Mouse (Mus musculus) gastrocnemius, postnatal 36 days (tissue): ENCODE measurements around the gene Hap1. TPM values are rescaled to one million over a fixed set of nuclear protein-coding genes. Genes with fewer than 3 reads are reported as not detected.

Source experiments
- DNase-seq, 2 experiments: peaks; one replicate each; pipeline ENCODE4 v3.0.0; 2022
- intact Hi-C: fragments of 180-260 bp; cut with DNase I; formaldehyde crosslinking; loops from one replicate; pipeline ENCODE4 v1.15.1; 2025
- long read RNA-seq, 2 experiments: library from polyadenylated mRNA; stranded (forward); transcript quantifications; one replicate each; pipeline ENCODE4 v2.0.0; 2021
- total RNA-seq, 2 experiments: library from RNA; stranded (reverse); gene quantifications; 2 replicates each; pipeline ENCODE4 v1.2.3; 2021

Gene Hap1
- under 1 TPM in 1 of 2 experiments, not detected in 1; 0.23 TPM for total RNA-seq
- long read RNA-seq, experiment 1 = 0 reads
- long read RNA-seq, experiment 2 = 0 reads

DNA sequence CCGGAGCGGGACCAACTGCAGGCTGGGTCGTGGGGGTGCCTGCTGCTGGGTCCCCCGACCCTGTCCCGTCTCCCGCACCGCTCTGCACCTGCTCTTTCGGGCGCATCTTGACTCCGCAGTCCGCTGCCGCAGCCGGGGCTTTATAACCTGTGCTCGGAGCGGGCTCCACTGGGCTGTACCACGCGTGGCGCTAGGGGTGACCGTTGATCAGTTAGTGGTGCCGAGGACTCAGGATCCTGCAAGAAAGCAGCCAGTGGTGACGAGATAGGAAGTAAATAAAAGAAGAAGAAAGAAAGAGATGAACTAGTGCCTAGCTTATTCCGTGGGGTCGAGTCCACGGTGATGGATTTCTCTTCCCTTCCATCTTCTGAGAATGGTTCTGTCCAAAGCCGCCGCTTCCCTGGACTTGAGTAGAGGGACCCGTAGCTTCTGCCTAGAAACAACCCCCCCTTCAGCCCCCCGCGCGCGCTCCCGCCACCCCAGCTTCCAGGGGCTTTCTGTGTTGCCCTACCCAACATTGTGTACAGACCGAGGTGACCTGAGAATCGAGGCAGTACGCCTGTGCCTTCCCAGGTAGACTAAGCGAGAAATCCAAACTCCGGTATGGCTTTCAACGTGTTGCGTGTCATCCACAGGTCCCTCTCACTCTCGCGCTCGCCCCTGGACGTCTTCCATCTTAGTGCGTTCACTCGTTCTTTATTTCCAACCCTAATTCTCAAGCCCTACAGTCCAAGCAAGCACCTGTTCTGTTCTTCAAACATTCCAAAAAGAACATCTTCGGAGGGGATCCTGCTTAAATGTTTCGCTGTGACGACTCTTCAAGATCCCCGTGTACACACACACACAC lies at the start of gene Hap1:
Hap1 (minus strand) TSS at position 157 of the 847 bp plus-strand sequence.
- intact Hi-C loops = no loop called here
- DNase-seq = peak in 1 of 2 experiments; percentile 65

GRCm38 (mm10) chr11:100404456-100405074 lies 48.6 kb upstream of the Hap1 start:
- intact Hi-C loops = no loop called here
- no peak for DNase-seq

DNA sequence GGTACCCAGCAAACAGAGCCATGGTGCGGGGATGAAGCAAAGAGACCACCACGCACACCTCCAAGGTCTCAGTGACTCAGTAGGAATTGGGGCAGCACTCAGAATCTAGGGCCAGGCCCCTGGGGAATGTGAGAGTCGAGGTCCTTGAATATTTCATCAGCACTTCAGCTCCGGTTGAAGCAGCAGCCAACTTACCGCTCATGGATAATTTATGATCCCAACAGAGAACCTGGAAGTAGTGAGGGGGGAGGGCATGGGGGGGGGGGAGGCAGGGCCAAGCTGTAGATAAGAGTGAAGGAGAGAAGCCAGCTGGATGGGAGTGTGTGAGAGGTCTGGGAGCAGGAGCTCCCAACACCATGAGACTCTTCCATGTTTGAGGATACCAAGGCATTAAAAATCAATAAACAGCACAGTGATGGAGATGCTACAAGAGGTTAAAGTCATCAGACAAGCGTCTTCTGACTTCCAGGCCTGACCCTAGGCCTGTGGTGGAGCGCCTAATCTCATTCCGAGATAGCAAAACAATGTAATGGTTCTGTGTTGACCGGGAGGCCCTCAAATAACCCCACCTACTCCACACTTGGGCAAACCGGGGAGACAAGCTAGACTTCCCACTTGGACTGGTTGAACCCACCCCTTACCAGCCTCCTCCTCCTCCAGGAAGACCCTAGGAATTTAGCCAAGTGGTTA lies 47.7 kb upstream of the Hap1 start:
- DNase-seq = no peak
- intact Hi-C loops = no loop called here

DNA sequence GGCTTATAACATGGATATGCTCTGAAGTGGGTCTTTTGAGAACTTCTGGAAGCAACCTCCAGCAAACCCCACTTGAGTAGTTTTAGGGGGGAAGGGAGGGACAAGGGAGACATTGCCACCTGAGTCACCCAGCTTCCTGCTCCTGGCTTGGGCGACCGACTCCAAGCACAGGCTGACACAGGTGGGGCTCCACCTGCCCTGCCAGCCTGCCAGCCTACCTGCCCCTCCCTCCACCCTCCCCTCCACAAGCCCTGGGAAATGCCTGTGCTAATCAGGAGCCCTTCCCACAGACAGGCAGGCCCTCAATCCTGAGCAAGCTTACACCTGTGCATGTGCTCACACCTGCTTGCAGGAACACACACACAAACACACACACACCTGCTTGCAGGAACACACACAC lies 46.8 kb upstream of the Hap1 start:
- intact Hi-C loops = no loop called here
- DNase-seq = no peak

GRCm38 (mm10) chr11:100402240-100402639 lies 46.3 kb upstream of the Hap1 start:
- intact Hi-C loops = no loop called here
- DNase-seq = no peak

DNA sequence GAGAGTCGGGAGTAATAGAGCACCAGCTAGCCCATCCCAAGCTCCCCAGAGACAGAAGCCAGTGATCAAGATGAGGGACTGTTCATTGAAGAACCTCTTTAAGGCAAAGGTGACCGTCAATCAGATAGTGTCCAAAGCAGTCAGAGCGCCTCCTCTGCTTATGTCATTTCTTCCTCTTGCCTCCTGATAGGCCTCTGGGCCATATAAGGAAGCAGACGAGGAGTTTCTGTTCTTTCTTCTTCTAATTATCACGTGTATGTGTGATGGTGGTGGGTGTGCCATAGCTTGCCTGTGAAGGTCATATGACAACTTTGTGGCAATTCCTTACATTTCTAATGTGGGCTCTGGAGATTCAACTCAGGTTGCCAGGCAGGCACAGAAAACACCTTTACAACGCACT lies 44.9 kb upstream of the Hap1 start:
- DNase-seq = no peak
- intact Hi-C loops = no loop called here

DNA sequence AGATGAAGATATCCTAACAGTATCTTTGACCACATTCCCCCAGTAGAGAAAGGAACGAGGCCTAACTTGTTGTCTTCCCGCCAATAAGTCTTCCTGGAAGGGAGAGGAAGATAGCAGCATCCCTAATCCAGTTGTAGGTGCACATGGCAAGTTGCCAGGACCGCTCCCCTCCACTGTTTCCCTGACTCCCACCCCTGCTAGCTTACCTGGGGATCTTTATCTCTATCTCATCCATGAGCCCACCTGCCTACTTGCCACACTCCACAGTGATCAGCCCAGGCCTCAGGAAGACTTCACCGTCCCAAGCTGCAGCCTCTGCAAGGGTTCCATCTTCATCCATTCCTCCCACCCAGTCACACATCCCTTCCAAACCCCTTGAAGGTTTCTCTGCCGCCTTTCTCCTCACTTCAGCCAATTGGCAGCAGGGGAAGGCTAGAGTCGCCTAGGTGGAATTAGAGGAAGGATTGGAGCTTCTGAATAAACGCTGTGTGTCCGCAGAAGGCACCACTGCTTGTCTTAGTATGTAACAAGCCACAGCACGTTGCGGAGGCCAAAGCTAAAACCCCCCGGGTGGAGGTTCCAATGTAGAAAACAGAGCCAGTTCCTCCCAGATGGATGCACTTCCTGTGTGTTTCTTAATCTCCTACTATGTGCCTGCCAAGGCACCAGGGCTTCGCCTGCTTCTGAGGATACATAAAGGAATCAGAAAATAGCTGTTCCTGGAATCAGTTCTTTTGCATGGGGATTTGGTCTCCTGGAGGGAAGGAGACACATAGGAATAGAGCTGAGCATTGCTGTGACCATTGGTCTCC lies 44.0 kb upstream of the Hap1 start:
- intact Hi-C loops = no loop called here
- no peak for DNase-seq

GRCm38 (mm10) chr11:100399320-100399719 lies 43.4 kb upstream of the Hap1 start:
- intact Hi-C loops = no loop called here
- no peak for DNase-seq

GRCm38 (mm10) chr11:100398517-100398916 lies 42.6 kb upstream of the Hap1 start:
- intact Hi-C loops = no loop called here

DNA sequence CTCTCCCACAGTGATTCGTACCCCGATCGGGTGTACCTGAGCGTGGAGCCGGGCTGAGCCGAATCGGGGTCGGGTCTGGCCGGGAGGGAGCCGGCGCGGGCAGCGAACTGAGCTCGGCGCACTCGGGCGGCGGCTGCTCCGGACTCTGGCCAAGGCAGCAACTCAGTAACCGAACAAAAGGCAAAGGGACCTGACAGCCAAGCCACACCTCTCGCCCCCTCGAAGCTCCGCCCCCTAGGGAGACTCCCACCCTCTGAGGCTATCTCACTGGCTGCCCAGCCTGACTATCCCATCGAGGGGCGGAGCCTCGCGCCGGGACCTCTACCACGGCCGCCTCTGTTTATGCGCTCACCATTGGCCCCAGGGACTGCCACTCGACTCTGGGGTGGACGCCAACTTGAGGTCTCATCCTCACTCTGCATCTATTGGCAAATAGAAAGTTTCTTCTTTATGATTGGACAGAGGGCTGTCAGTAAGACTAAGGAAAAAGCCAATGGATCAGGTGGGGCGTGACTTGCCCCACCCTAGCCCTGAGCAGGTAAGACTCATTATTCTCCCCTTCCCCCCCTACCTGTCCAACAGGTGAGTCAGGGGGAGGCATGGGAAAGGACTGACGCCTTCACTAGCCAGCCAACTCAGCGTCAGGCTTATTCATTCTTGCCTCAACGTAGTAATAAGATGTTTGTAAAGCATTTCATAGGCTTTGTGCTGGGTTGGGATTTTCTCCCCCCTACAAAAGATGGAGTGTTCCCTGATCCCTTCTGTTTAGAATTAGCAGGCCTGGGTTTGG lies 41.9 kb upstream of the Hap1 start, which contains the start of gene Jup:
Jup (minus strand) TSS at position 164 of the 790 bp plus-strand sequence.
- DNase-seq = peak; percentile 99 to 100
- intact Hi-C loops = no loop called here

More at GRCm38 (mm10) chr11:100398517-100398916, 42.6 kb upstream of the Hap1 start:
- no peak for DNase-seq

GRCm38 (mm10) chr11:100396886-100397599 lies 41.1 kb upstream of the Hap1 start:
- DNase-seq = peak in 1 of 2 experiments; percentile 34

DNA sequence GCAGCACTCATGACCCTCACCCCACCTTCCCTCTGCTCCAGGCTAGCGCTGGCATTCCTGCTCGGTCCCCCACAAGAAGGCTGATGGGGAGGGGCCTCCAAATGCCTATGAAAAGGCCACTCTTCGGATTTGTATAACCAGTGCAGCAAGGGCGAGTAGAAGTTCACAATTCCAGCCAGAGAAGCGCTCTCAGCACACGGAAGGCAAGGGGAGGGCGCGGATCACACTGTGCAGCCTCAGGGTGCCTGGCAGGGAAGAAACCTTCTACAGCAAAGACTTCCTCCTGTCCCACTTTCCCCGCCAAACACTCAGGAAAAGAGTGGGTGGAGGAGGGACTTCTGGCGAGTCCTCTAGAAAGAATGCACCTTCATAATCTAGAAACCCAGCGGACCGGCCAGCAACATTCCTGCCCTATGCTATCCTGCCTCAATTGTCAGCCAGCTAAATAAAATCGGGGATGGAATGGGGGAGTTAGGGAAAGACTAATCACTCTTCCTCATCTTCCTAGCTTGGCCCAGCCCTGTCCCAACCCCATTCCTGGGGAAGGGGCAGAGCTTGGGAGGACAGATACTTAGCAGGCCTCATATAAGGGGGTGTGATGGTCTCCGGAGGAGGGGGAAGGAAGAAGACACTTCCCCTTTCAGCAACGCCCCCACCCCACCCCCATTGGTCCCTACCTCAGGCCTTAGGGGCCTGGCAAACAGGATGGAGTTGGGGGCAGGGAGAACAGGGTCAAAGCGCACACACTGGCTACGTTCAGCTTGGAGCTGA lies 40.1 kb upstream of the Hap1 start:
- no peak for DNase-seq
- intact Hi-C loops = no loop called here

More at GRCm38 (mm10) chr11:100396886-100397599, 41.1 kb upstream of the Hap1 start:
- intact Hi-C loops = no loop called here

- intact Hi-C loops = no loop called here
- peak; percentile 68 to 69 for DNase-seq
These were observed 39.3 kb upstream of the Hap1 start for GRCm38 (mm10) chr11:100395200-100395599.

- DNase-seq = no peak
- intact Hi-C loops = no loop called here
These were observed 38.6 kb upstream of the Hap1 start for GRCm38 (mm10) chr11:100394353-100395074.

GRCm38 (mm10) chr11:100393733-100394132 lies 37.8 kb upstream of the Hap1 start:
- intact Hi-C loops = no loop called here
- no peak for DNase-seq

DNA sequence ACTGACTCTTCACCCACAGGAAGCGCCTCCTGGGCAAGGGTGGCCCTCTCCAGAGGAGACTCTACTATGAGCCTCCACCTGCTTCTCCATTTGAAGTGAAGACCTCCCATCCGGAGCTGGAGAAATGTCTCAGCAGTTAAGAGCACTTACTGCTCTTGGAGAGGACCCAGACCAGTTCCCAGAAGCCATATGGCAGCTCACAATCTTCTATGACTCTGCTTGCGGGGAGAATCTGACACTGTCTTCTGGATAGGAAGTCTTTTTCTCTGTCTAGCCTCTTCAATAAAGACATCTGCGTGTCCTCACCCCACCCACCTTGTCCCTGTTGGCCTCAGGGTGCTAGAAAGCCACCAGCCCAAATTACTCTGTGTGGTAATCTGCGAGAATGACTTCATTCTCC lies 37.0 kb upstream of the Hap1 start:
- no peak for DNase-seq
- intact Hi-C loops = no loop called here

DNA sequence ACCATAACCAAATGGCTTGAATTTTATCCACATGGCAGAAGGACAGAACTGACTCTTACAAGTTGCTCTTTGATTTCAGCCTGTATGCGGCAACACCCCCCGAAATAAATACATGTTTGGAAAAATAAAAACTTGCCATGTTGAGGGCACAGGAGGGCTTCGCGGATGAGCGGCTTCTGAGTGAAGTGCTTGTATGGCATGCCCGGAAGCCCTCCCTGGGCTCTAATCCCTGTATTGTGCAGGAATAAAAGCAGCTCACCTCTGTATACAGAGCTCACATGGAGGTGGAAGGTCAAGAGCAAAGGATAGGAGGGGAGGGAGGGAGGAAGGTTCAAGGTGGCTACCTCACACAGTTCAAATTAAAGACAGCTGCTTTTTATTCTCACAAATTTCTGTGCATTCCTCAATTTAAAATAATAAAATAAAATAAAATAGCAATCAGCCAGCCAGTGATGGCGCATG lies 36.0 kb upstream of the Hap1 start:
- intact Hi-C loops = no loop called here
- DNase-seq = no peak
